Mouse (Mus musculus): Measurements from ENCODE around the gene Rap1gap2. TPM values are rescaled to one million over a fixed set of nuclear protein-coding genes. Genes with fewer than 3 reads are reported as not detected.
A peak's percentile ranks its signal among the peaks of the same experiment; 100 is the strongest.

Rap1gap2 gene
- polyA plus RNA-seq, 1 experiment from 2014 or later, result 11.4 TPM

DNA sequence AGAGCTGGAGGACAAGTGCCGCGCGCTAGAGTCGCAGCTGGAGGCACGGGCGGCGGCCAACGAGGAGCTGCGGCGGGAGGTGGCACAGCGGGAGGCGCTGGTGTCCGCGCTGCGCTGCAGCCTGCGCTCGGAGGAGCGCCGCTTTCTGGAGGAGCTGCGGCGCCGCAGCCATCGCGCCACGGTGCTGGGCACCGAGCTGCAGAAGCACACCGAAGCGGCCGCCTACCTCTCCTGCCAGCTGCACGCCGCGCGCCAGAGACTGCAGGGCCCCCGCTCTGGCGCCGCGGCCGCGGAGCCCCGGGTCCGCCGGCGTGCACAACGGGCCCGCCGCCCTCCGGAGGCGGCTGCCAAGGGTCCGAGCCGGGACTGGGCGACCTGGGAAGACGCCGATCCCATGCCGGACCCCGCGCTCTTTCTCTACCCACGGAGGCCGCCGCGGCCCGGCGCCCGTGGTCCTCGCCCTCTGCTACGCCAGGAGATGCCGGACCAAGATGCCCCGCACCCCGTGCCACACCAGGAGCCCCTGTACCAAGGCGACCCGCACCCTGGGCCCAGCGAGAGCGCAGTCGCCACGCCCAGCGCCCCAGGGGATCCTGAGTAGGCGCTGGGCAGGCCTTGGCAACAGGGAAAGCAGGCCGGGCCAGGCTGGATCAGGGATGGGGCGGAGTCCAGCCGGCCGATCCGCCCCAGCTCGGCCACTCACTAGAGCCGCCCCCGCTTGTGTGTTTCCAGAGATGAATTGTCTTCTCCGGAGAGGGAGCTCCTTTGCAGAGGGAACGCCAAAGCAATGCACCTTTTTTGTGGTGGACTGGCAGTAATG is 27.5 kb upstream of the Rap1gap2 start:
- DNase-seq (ENCODE audit: low spot score) (peak; percentile 92), ATAC-seq (replicated peaks; ENCODE audit: low FRiP score, low read depth) (peak; percentile 94)
- H3K4me3 ChIP-seq (replicated peaks; ENCODE audit: low read depth, low read length), result peak overlapping the region; percentile 66
- H3K9me3 ChIP-seq (replicated peaks; ENCODE audit: low read length), result no peaks in the 10 kb centered on the region
- under 1% methylated on average over 81 of the region's 86 CpGs for WGBS
- peak overlapping the region; percentile 81 for H3K4me2 ChIP-seq (ENCODE audit: low read length)
- peak overlapping the region; percentile 86 for H3K27ac ChIP-seq
- H3K36me3 ChIP-seq (ENCODE audit: insufficient read depth, low read length), result no peaks in the 10 kb centered on the region
- H3K4me1 ChIP-seq (replicated peaks; ENCODE audit: insufficient read depth, low read length), result peaks cover 11% of the 10 kb centered on the region; the same call in 1 of the 2 replicates
- no peaks in the 10 kb centered on the region for H3K27me3 ChIP-seq (ENCODE audit: insufficient read depth, low read length)
- peak; percentile 59; the same call in 1 of the 2 replicates for TF ChIP-seq CTCF (IDR thresholded peaks at IDR 0.05; ENCODE audit: low read depth)
- H3K9ac ChIP-seq (ENCODE audit: low read depth, low read length), result peak overlapping the region; percentile 75

DNA sequence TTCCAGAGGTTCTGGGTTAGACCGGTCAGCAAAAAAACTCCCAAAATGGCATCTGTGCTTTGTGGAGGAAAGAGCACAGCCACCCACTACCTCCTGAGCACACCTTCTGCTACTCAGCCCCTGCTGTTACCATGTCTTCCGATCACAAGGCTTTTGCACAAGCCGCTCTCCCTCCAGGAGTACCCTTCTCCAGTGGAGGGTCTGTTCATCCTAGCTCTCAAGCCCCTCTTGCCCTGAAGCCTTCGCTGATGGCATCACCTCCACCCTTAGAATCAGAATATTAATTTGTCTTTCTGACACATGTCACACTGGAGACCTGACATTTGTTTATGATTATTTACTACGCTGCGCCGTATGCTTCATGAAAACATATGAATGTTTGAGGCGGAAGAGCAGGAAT is 26.8 kb upstream of the Rap1gap2 start:
- H3K4me1 ChIP-seq (replicated peaks; ENCODE audit: insufficient read depth, low read length), result peaks cover 11% of the 10 kb centered on the region; the same call in 1 of the 2 replicates

DNA sequence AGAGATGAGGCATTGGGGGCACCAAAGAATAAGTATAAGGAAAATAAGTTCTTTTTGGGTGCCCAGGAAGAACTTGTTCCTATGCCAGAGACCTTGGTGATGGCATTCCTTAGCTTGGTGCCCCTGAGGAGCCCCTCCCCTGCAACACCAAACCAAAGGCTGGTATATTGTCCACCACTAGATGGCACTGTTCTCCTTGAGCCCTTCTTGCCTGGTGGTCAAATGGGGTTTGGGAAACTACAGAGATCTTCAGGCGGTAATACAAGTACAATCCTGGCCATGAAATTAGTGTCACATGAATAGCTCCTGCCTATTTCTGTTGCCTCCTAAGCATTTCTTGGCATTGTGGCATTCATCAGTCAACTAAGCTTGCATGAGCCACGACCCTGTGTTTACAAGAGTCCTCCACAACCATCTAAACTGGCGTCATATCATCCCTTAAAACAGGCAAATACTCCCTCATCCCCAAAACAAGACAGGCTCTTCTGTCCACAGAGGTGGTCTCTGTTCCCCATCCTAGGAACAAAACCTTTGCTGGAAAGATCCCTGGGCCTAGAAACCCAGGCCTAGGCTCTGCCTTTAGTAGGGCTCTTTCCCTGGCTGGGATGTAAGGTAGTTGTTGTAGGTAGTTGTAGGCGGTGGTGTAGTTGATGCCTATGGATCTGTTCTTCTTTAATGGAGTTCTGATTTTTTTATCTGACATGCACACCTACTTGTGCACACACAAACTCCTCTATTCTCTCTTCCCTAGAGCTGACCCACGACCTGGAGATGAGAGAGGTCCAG is 24.0 kb upstream of the Rap1gap2 start:
- Histone ChIP-seq H3K9ac (ENCODE audit: low read depth, low read length) (no peak overlapping the region), H3K4me2 (ENCODE audit: low read length) (no peak overlapping the region), H3K27me3 (ENCODE audit: insufficient read depth, low read length) (no peaks in the 10 kb centered on the region), H3K9me3 (replicated peaks; ENCODE audit: low read length) (no peaks in the 10 kb centered on the region), H3K4me1 (replicated peaks; ENCODE audit: insufficient read depth, low read length) (peaks cover 11% of the 10 kb centered on the region; the same call in 1 of the 2 replicates), H3K36me3 (ENCODE audit: insufficient read depth, low read length) (no peaks in the 10 kb centered on the region), H3K4me3 (replicated peaks; ENCODE audit: low read depth, low read length) (no peak overlapping the region), H3K27ac (no peak overlapping the region)
- TF ChIP-seq CTCF (IDR thresholded peaks at IDR 0.05; ENCODE audit: low read depth), result peak; percentile 97
- 69% methylated on average over 5 of the region's 5 CpGs for WGBS
- ATAC-seq (replicated peaks; ENCODE audit: low FRiP score, low read depth) (no peak), DNase-seq (ENCODE audit: low spot score) (peak; percentile 94)

More for the DNA sequence above, 26.8 kb upstream of the Rap1gap2 start:
- no peaks in the 10 kb centered on the region for H3K36me3 ChIP-seq (ENCODE audit: insufficient read depth, low read length)
- TF ChIP-seq CTCF (IDR thresholded peaks at IDR 0.05; ENCODE audit: low read depth), result no peak
- H3K4me3 ChIP-seq (replicated peaks; ENCODE audit: low read depth, low read length), result peak overlapping the region; percentile 66
- no peak for ATAC-seq (replicated peaks; ENCODE audit: low FRiP score, low read depth)
- H3K4me2 ChIP-seq (ENCODE audit: low read length), result peak overlapping the region; percentile 81
- 18% methylated on average over 8 of the region's 8 CpGs for WGBS
- H3K9ac ChIP-seq (ENCODE audit: low read depth, low read length), result peak overlapping the region; percentile 75
- H3K9me3 ChIP-seq (replicated peaks; ENCODE audit: low read length), result no peaks in the 10 kb centered on the region
- no peaks in the 10 kb centered on the region for H3K27me3 ChIP-seq (ENCODE audit: insufficient read depth, low read length)
- no peak for DNase-seq (ENCODE audit: low spot score)
- H3K27ac ChIP-seq, result 0 out of 2 replicates have a peak overlapping the region, but pooled peaks have one; percentile 86

DNA sequence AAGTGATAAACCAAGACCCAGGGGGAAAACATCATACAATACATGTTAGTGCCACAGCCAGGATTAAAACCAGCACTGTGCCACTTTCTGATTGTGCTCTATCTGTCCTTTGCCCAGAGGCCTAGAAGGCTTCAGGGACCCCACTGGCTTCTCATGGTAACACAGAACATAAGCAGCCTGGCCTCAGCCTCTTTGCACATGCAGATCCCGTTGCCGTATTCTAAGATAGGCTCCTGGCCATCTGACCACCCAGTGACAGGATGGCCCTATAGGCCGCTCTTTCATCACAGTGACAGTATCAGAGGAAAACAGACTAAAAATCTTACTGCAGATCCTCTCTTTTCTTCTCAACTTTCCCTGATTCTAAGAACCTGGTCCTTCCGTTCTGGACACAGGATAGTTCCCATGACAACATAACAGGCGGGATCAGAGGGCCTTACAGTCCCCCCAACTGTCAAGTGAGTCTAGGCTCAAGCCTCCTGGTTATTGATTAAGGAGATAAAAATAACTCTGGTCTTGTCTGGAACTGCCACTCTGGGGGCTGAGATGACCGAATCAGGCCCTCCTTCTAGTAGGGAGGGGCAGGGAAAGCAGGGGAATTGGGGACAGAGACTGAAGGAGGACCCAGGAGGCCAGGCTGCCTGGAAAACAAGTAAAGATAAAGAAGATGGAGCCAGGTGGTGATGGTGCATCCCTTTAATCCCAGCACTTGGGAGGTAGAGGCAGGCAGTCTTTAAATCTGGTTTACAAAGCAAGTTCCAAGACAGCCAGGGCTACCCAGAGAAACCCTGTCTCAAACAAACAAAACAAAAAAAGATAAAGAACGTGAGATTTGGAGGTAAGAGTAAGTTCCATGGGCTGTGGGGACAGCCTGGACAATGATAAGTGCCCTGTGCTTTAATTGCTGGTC is 21.4 kb upstream of the Rap1gap2 start:
- ATAC-seq (replicated peaks; ENCODE audit: low FRiP score, low read depth) (no peak), DNase-seq (ENCODE audit: low spot score) (no peak)
- Histone ChIP-seq H3K9ac (ENCODE audit: low read depth, low read length) (no peak overlapping the region), H3K4me2 (ENCODE audit: low read length) (no peak overlapping the region), H3K27ac (no peak overlapping the region), H3K27me3 (ENCODE audit: insufficient read depth, low read length) (no peaks in the 10 kb centered on the region), H3K4me1 (replicated peaks; ENCODE audit: insufficient read depth, low read length) (no peaks in the 10 kb centered on the region), H3K9me3 (replicated peaks; ENCODE audit: low read length) (no peaks in the 10 kb centered on the region), H3K4me3 (replicated peaks; ENCODE audit: low read depth, low read length) (no peak overlapping the region), H3K36me3 (ENCODE audit: insufficient read depth, low read length) (no peaks in the 10 kb centered on the region)
- no peak for TF ChIP-seq CTCF (IDR thresholded peaks at IDR 0.05; ENCODE audit: low read depth)
- 74% methylated on average over 7 of the region's 7 CpGs for WGBS

DNA sequence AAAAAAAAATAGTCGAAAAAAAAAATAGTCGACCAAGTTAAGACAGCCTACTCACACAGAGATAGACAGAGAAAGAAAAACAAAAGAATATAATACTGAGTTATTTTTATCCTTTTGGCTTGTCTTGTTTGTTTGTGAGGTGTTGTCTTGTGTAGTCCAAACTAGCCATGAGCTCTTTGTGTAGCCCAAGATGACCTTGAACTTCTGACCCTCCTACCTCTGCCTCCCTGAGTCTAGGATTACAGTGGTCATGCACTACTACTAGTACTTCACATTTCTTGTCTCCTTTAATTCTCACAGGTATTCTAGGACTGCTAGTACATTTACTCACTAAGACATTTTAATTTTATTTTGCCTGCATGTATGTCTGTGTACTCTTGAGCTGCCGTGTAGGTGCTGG is 16.8 kb upstream of the Rap1gap2 start:
- Histone ChIP-seq H3K9me3 (replicated peaks; ENCODE audit: low read length) (no peaks in the 10 kb centered on the region), H3K36me3 (ENCODE audit: insufficient read depth, low read length) (no peaks in the 10 kb centered on the region), H3K4me3 (replicated peaks; ENCODE audit: low read depth, low read length) (no peak overlapping the region), H3K27me3 (ENCODE audit: insufficient read depth, low read length) (no peaks in the 10 kb centered on the region), H3K27ac (no peak overlapping the region), H3K4me2 (ENCODE audit: low read length) (no peak overlapping the region), H3K9ac (ENCODE audit: low read depth, low read length) (no peak overlapping the region), H3K4me1 (replicated peaks; ENCODE audit: insufficient read depth, low read length) (no peaks in the 10 kb centered on the region)
- 69% methylated on average over 3 of the region's 3 CpGs for WGBS
- TF ChIP-seq CTCF (IDR thresholded peaks at IDR 0.05; ENCODE audit: low read depth), result no peak
- no peak for ATAC-seq (replicated peaks; ENCODE audit: low FRiP score, low read depth)
- DNase-seq (ENCODE audit: low spot score), result no peak

All from kidney, postnatal 0 days (tissue).